Mouse (Mus musculus) frontal cortex, postnatal 36 days (tissue): ENCODE measurements around the gene Brd4.

Experiments
- DNase-seq, 2 experiments: peaks; one replicate each; pipeline ENCODE4 v3.0.0; 2022; ENCODE audit warnings: low spot score in 2 of 2

Brd4 gene

DNA sequence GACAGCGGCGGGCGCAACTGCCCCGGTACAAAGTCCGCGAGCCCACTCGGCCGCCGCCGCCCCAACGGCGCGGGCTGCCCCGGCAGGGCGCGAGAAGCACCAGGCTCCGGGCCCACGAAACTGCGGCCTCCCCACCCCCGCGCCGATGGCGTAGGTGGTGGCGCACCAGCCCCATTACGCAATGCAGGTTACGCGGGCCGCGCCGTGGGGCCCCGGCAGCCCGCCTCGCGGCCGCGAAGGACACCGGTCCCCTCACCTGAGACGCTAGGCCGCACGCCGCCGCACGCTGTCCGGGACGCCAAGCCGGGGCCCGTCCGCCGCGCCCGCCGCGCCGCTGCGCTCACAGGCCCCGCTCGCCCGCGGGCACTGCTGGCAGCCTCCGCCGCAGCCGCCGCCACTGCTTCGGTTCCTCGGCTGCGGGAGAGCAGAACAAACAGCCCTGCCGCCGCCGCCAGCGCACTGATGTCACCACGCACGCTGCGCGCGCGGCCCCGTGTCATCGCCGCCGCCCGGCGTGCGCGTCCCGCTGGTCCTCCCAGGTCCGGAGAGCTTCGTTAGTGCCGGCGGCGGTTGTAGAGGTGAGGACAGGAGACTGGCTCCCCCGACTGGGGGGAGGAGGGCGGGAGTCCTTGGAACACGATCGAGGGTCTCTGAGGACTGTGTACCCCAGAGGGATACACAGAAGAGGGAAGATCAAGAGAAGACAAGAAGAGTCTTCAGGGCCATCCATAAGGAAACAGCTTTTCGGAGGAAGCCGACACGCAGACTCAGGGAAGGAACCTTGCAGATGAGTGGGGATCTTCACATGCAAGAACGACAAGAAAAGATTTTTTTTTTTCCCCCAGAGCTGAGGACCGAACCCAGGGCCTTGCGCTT, at the start of gene Brd4:
Gene Brd4, minus strand, starts transcription at position 461 of the 876 bp plus-strand sequence.
- DNase-seq, result peak; percentile 93 to 94

GRCm38 (mm10) chr17:32333675-32334303, 49.3 kb upstream of the Brd4 start:
- DNase-seq, result no peak

GRCm38 (mm10) chr17:32327501-32327900, 43.0 kb upstream of the Brd4 start:
- DNase-seq, result no peak

GRCm38 (mm10) chr17:32322809-32323208, 38.3 kb upstream of the Brd4 start:
- DNase-seq, result no peak

DNA sequence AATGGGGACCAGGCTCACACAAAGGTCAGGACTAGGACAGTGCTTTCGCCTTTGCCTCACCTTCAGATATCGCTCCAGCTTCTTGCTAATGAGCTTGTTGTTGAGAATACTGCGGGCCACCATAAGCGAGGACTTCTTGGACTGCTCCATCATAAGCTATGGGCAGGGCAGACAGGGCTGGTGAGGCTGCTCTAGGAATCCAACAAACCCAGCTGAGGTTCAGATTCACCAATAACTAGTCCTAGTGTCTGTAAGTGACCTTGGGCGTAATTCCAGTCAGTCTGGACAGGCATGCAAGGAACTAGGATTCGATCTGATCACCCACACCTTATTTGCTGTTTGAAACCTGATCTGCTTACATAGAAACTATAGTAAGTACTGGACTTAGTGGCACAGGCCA, 37.3 kb upstream of the Brd4 start:
- peak in 1 of 2 experiments; percentile 21 for DNase-seq

GRCm38 (mm10) chr17:32321390-32321734, 36.8 kb upstream of the Brd4 start:
- no peak for DNase-seq

GRCm38 (mm10) chr17:32320597-32321389, 36.3 kb upstream of the Brd4 start, which contains the start of gene Akap8:
TSS of gene Akap8 (minus strand) at chr17:32321238.
- peak; percentile 98 to 99 for DNase-seq

GRCm38 (mm10) chr17:32319950-32320349, 35.4 kb upstream of the Brd4 start:
- DNase-seq, result no peak

DNA sequence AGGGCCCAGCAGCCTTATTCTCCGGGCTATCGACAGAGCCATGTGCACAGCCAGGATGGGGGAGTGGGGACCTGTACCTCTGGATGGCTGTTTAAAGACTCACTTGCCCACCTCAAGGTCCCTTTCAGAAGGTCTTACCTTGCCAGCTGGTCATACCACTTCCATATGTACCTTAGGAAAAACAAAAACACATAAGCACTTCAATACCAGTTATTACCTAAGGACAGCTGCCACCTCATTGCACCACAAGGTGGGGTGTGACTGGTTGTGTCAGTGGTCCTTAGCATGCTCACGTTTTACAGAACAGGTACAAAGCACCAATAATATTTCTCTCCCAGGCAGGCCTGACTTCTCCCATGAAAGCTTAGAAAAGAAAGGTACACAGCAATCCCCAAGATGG, 33.2 kb upstream of the Brd4 start:
- no peak for DNase-seq

GRCm38 (mm10) chr17:32317032-32317431, 32.5 kb upstream of the Brd4 start:
- DNase-seq, result no peak

- no peak for DNase-seq
These were observed 31.0 kb upstream of the Brd4 start for GRCm38 (mm10) chr17:32315560-32315959.

- DNase-seq, result no peak
These were observed 29.4 kb upstream of the Brd4 start for GRCm38 (mm10) chr17:32313892-32314291.

- DNase-seq, result no peak
These were observed 28.3 kb upstream of the Brd4 start for GRCm38 (mm10) chr17:32312801-32313200.

- DNase-seq, result no peak
These were observed 23.4 kb upstream of the Brd4 start for GRCm38 (mm10) chr17:32307963-32308362.

- DNase-seq, result no peak
These were observed 13.6 kb upstream of the Brd4 start for GRCm38 (mm10) chr17:32298125-32298524.

- no peak for DNase-seq
These were observed 11.4 kb upstream of the Brd4 start for GRCm38 (mm10) chr17:32295901-32296300.

GRCm38 (mm10) chr17:32295160-32295559, 10.6 kb upstream of the Brd4 start:
- no peak for DNase-seq

DNA sequence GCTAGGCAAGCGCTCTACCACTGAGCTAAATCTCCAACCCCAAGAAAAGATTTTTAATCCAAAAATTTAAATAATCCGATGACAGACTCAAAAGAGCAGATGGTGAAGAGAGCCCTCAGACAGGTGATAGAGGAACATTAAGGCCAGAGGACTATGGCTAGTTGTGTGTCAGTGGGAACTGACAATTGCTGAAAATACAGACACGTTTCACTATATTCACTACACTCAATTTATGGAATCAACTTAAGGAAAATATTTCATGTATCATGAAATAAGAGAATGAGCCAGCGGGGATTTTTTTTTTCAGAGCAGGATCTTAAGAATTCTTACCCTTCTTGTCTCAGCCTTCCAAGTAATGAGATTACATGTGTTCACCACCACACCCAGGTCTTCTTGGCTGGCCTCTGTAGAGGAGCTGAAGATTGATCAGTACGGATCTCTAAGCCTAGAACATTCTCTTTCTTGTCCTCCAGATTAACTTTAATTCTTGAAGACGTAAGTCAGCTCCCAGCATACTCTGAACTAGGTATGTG, 682 bp upstream of the Brd4 start:
- no peak for DNase-seq

DNA sequence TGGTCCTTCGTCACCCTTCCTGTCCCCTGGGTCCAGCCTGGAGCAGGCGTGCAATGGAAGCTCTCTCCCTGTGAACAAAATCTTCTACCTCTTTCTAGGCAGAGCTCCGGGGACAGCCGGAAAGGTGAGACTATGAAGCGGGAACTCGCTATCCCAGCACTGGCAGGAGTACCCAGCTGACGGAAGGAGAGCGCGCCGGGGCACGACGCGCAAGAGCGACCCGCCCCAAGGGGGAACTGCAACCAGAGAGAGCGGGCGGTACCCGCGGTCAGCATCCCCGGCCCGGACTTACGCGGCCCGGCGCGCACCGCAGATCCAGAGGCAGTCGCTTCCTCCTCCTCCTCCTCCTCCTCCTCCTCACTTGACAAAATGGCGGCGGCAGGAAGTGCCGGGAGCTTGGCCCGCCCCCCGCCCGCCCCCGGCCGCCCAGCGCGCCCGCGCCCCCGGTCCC, 726 bp downstream of the Brd4 start:
- DNase-seq, result peak; percentile 40 to 49

- no peak for DNase-seq
These were observed 1.2 kb downstream of the Brd4 start for GRCm38 (mm10) chr17:32283341-32283740.

- no peak for DNase-seq
These were observed 2.8 kb downstream of the Brd4 start for GRCm38 (mm10) chr17:32281611-32282310.
